Mouse (Mus musculus): Measurements from ENCODE around the gene Ammecr1. TPM values are rescaled to one million over a fixed set of nuclear protein-coding genes. Genes with fewer than 3 reads are reported as not detected.

Gene Ammecr1
- total RNA-seq (2021): 1 to 10 TPM; 3.1 to 3.2 TPM
- long read RNA-seq, experiment 1, partial matches to known transcripts: 0 of 1 reads
- long read RNA-seq, experiment 1, other reads (novel, unspliced or antisense): 1 of 1 reads
- long read RNA-seq, experiment 2, full-length matches to known transcripts: 3 of 4 reads
- long read RNA-seq, experiment 2, partial matches to known transcripts: 0 of 4 reads
- long read RNA-seq, experiment 2, other reads (novel, unspliced or antisense): 1 of 4 reads

- peak; percentile 55 to 67 for DNase-seq (ENCODE audit: low spot score in 2 of 2)
Measured at GRCm38 (mm10) chrX:142966008-142966966, at the start of gene Ammecr1. TSS of gene Ammecr1 (minus strand) at chrX:142966728.

GRCm38 (mm10) chrX:143014118-143014517 lies 47.6 kb upstream of the Ammecr1 start:
- no peak for DNase-seq (ENCODE audit: low spot score in 2 of 2)

GRCm38 (mm10) chrX:143012334-143012733 lies 45.8 kb upstream of the Ammecr1 start:
- DNase-seq (ENCODE audit: low spot score in 2 of 2): no peak

- DNase-seq (ENCODE audit: low spot score in 2 of 2): no peak
Measured at GRCm38 (mm10) chrX:143011865-143012264, 45.3 kb upstream of the Ammecr1 start.

- DNase-seq (ENCODE audit: low spot score in 2 of 2): no peak
Measured at GRCm38 (mm10) chrX:143004131-143004846, 37.8 kb upstream of the Ammecr1 start.

- no peak for DNase-seq (ENCODE audit: low spot score in 2 of 2)
Measured at GRCm38 (mm10) chrX:142997214-142997613, 30.7 kb upstream of the Ammecr1 start.

- no peak for DNase-seq (ENCODE audit: low spot score in 2 of 2)
Measured at GRCm38 (mm10) chrX:142994514-142994913, 28.0 kb upstream of the Ammecr1 start.

- DNase-seq (ENCODE audit: low spot score in 2 of 2): no peak
Measured at GRCm38 (mm10) chrX:142984170-142984569, 17.6 kb upstream of the Ammecr1 start.

- no peak for DNase-seq (ENCODE audit: low spot score in 2 of 2)
Measured at GRCm38 (mm10) chrX:142983638-142984037, 17.1 kb upstream of the Ammecr1 start.

- no peak for DNase-seq (ENCODE audit: low spot score in 2 of 2)
Measured at GRCm38 (mm10) chrX:142981530-142982130, 15.1 kb upstream of the Ammecr1 start.

- DNase-seq (ENCODE audit: low spot score in 2 of 2): no peak
Measured at GRCm38 (mm10) chrX:142980855-142981529, 14.5 kb upstream of the Ammecr1 start.

GRCm38 (mm10) chrX:142979224-142979623 lies 12.7 kb upstream of the Ammecr1 start:
- DNase-seq (ENCODE audit: low spot score in 2 of 2): no peak

- DNase-seq (ENCODE audit: low spot score in 2 of 2): no peak
Measured at GRCm38 (mm10) chrX:142972443-142972970, 6.0 kb upstream of the Ammecr1 start.

GRCm38 (mm10) chrX:142971759-142972158 lies 5.2 kb upstream of the Ammecr1 start:
- no peak for DNase-seq (ENCODE audit: low spot score in 2 of 2)

GRCm38 (mm10) chrX:142967067-142967466 lies 539 bp upstream of the Ammecr1 start:
- DNase-seq (ENCODE audit: low spot score in 2 of 2): no peak

- DNase-seq (ENCODE audit: low spot score in 2 of 2): peak in 1 of 2 experiments; percentile 6
Measured at GRCm38 (mm10) chrX:142965236-142966007, 1.1 kb downstream of the Ammecr1 start.

GRCm38 (mm10) chrX:142960434-142960833 lies 6.1 kb downstream of the Ammecr1 start:
- DNase-seq (ENCODE audit: low spot score in 2 of 2): no peak

GRCm38 (mm10) chrX:142959674-142960307 lies 6.7 kb downstream of the Ammecr1 start:
- no peak for DNase-seq (ENCODE audit: low spot score in 2 of 2)

GRCm38 (mm10) chrX:142928430-142928829 lies 38.1 kb downstream of the Ammecr1 start:
- no peak for DNase-seq (ENCODE audit: low spot score in 2 of 2)

All from layer of hippocampus, postnatal 14 days (tissue).